Mouse (Mus musculus) heart, postnatal 0 days (tissue): Measurements from ENCODE around the gene Cd53. TPM values are rescaled to one million over a fixed set of nuclear protein-coding genes. Genes with fewer than 3 reads are reported as not detected.

ENCODE experiments used
- ATAC-seq: fragments of 200-750 bp; cut with Nextera tagmentation; 2 replicates; pipeline ENCODE4 v1.8.0; 2017; ENCODE audit warnings: low read depth, moderate number of reproducible peaks, moderate library complexity; ENCODE audit not compliant: insufficient read depth
- DNase-seq: peaks from one replicate; pipeline ENCODE4 v3.0.0-alpha.2; 2016; ENCODE audit warnings: low spot score
- H3K27ac ChIP-seq: fragments of 300-500 bp; sonication (generic); 2 replicates; pipeline ENCODE4 v1.5.1; 2014; ENCODE audit warnings: low read depth, mild to moderate bottlenecking
- H3K27me3 ChIP-seq: fragments of 300-500 bp; sonication (generic); 2 replicates; pipeline ENCODE4 v1.6.1; 2014; ENCODE audit warnings: low read length, mixed read lengths; ENCODE audit not compliant: control insufficient read depth, insufficient read depth
- H3K36me3 ChIP-seq: fragments of 300-500 bp; sonication (generic); replicated peaks from 2 replicates; pipeline ENCODE4 v1.6.1; 2014; ENCODE audit warnings: low read length, mixed read lengths; ENCODE audit not compliant: control insufficient read depth, insufficient read depth
- H3K4me1 ChIP-seq: fragments of 300-500 bp; sonication (generic); 2 replicates; pipeline ENCODE4 v1.6.1; 2014; ENCODE audit warnings: antibody characterized with exemption; ENCODE audit not compliant: control insufficient read depth, insufficient read depth
- H3K4me2 ChIP-seq: fragments of 300-500 bp; sonication (generic); 2 replicates; pipeline ENCODE4 v1.6.1; 2014; ENCODE audit warnings: low read depth, mild to moderate bottlenecking, low read length, moderate library complexity
- H3K4me3 ChIP-seq: fragments of 300-500 bp; sonication (generic); 2 replicates; pipeline ENCODE4 v1.5.1; 2014; ENCODE audit warnings: low read depth, low read length
- H3K9ac ChIP-seq: fragments of 300-500 bp; sonication (generic); replicated peaks from 2 replicates; pipeline ENCODE4 v1.6.1; 2014; ENCODE audit warnings: low read depth, low read length, mixed read lengths
- H3K9me3 ChIP-seq: fragments of 300-500 bp; sonication (generic); replicated peaks from 2 replicates; pipeline ENCODE4 v1.6.1; 2016; ENCODE audit warnings: low read length; ENCODE audit not compliant: control insufficient read depth
- CTCF ChIP-seq: IDR thresholded peaks from 2 replicates; pipeline ENCODE4 v1.5.1; 2016; ENCODE audit warnings: antibody characterized with exemption, control low read depth, low read depth
- EP300 ChIP-seq: IDR thresholded peaks from 2 replicates; pipeline ENCODE4 v1.6.1; 2016; ENCODE audit warnings: antibody characterized with exemption, low read depth
- WGBS: fragments of 180-500 bp; shearing (Covaris S2); extraction: QIAGEN DNeasy Blood & Tissue Kit; methylation state at CpG from one replicate; pipeline ENCODE4 v1.1.7; 2014; 5-methylcytosine and 5-hydroxymethylcytosine counted together
- polyA plus RNA-seq: library from polyadenylated mRNA; unstranded; fragments of >200 nt; fragmentation: Nextera tagmentation; extraction: Ambion mirVana; gene quantifications from 2 replicates; pipeline ENCODE4 v1.2.1, GENCODE M21; 2015
- total RNA-seq: library from RNA; depleted of rRNA; stranded (reverse); fragments of >200 nt; gene quantifications from 2 replicates; pipeline ENCODE4 v1.2.3, GENCODE M21; 2014; ENCODE audit warnings: low replicate concordance; rRNA removed

Cd53 gene
- total and polyA plus RNA-seq, 2 experiments from 2014 or later = 3.5 to 5.0 TPM

DNA sequence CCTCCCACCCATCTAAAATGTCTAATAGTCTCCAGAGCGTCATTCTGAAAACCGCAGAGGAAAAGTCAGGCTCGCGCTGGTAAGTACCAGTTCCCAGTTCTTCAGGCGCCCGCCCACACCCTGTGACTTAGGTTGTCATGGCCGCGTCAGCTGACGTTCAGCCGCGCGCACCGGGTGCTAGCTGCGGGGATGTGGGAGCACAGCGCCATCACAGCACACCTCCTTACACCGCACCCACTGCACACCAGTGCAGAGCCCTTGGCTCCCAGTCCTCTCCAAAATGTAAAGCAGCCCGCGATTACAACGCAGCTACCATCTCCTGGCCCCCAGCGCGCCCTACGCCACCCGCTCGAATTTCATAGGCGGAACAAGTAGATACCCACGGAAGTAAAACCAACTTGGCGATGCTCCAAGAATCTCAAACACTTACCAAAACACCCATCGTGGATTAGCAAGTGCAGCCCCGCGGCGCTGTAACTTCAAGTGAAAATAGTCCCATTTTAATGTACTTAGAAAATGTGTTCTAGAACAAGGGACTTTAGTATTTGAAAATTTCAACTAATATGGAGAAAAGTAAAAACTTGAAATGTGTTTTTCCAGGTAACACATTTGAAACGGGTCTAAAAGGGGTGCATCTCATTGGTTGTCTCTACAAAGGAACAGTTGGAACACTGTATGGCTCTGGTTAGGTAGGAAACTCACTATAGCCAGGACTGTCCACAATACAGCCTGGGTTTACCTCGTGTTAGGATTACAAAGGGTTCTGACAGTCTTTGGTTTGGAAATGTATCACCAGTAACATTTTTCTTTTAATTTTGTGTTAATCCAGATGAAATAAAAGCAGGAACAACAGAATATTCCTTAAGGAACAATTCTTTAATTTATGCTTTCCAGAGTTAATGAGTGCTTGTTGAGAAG is 67.7 kb downstream of the Cd53 start:
- peak overlapping the region; percentile 97 for H3K27ac ChIP-seq
- H3K4me2 ChIP-seq = peak overlapping the region; percentile 80
- H3K36me3 ChIP-seq = no peaks in the 10 kb centered on the region
- WGBS = under 1% methylated on average over 33 of the region's 33 CpGs
- peak overlapping the region; percentile 60 for H3K9ac ChIP-seq
- no peaks in the 10 kb centered on the region for H3K9me3 ChIP-seq
- no peaks in the 10 kb centered on the region for H3K27me3 ChIP-seq
- TF ChIP-seq CTCF (peak; percentile 18; the same call in 1 of the 2 replicates), EP300 (peak; percentile 30; the same call in 1 of the 2 replicates)
- no peaks in the 10 kb centered on the region for H3K4me1 ChIP-seq
- peak; percentile 90 for ATAC-seq
- H3K4me3 ChIP-seq = peak overlapping the region; percentile 62
- peak; percentile 83 for DNase-seq

DNA sequence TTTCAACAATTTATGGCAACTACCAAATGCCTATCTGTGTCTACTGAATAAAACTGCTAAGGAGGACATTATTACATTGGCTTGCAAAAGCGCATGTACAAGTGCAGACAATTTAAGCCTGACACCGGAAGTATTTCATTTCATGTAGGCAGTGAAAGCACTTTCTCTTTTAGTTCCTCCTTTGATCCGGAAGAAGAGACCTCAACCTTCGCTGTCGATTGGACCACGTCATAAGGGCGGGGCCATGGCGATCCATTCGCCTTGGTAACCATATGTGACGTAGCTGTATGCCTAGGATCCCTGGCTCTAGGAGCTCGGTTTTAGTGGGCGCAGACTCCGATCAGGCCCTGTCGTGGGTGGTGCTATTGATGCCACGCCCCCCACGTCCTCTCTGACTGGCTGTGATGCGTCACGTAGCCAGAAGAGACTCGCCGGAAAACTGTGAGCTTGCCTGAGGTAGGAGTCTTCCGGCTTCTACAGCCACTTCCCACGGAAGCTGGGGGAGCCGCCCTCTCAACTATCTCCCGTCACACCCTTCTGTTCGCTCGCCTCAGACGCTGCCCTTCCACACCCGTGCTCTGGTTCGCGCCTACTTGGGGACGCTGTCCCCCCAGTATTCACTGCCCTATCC is 68.4 kb downstream of the Cd53 start:
- 1% methylated on average over 31 of the region's 31 CpGs for WGBS
- no peaks in the 10 kb centered on the region for H3K27me3 ChIP-seq
- TF ChIP-seq CTCF = no peak
- peak; percentile 70; the same call in 1 of the 2 replicates for TF ChIP-seq EP300

More for the DNA sequence above, 68.4 kb downstream of the Cd53 start:
- Histone ChIP-seq H3K9ac (peak overlapping the region; percentile 60), H3K9me3 (no peaks in the 10 kb centered on the region), H3K27ac (peak overlapping the region; percentile 97), H3K4me2 (peak overlapping the region; percentile 80), H3K36me3 (no peaks in the 10 kb centered on the region), H3K4me1 (no peaks in the 10 kb centered on the region), H3K4me3 (peak overlapping the region; percentile 62)
- ATAC-seq (peak; percentile 97), DNase-seq (peak; percentile 99)

Other genes with a start within 250 kb of the Cd53 start
- 107 and 116 TPM in 2 replicates for gene Dram2, start 242.4 kb downstream of the Cd53 start, total RNA-seq
- gene Dram2, start 242.4 kb downstream of the Cd53 start, polyA plus RNA-seq = 93.5 and 94.9 TPM in 2 replicates
- 29.3 and 43.5 TPM in 2 replicates for gene Cept1, start 242.3 kb downstream of the Cd53 start, total RNA-seq
- 21.2 and 24.2 TPM in 2 replicates for gene Cept1, start 242.3 kb downstream of the Cd53 start, polyA plus RNA-seq
- 4.8 and 9.0 TPM in 2 replicates for gene Lrif1, start 105.2 kb downstream of the Cd53 start, total RNA-seq
- gene Lrif1, start 105.2 kb downstream of the Cd53 start, polyA plus RNA-seq = 13.4 and 13.7 TPM in 2 replicates
- not detected in 2 replicates for gene Olfr266, start 36.1 kb upstream of the Cd53 start, total RNA-seq
- gene Olfr266, start 36.1 kb upstream of the Cd53 start, polyA plus RNA-seq = not detected in 2 replicates
- 1.7 TPM in 1 of 2 replicates, not detected in the other for gene Kcna3, start 246.0 kb upstream of the Cd53 start, total RNA-seq
- gene Kcna3, start 246.0 kb upstream of the Cd53 start, polyA plus RNA-seq = 0.10 and 0.19 TPM in 2 replicates